9 mouse cellular contexts compared by ENCODE assay signal in genomic region chr17:88404471-88404870, GRCm38 (mm10). TPM values are rescaled to one million over a fixed set of nuclear protein-coding genes. Genes with fewer than 3 reads are reported as not detected.
DNase-seq lines count a peak whose midpoint lies in the region; ATAC-seq and TF ChIP-seq lines count a peak whose summit lies in the region.
"Had no signal": no experiment of that assay in that cellular context is flagged by ENCODE, and none has a peak within 500 bp of the region (broad histone marks: within the 10 kb centered on the region; RNA-seq: fewer than 3 reads in every experiment).

No protein-coding gene starts in this region.

- H3K27me3 ChIP-seq in lung, embryonic 14.5 days (ENCODE audit: insufficient read depth, low read length): peaks cover 16% of the 10 kb centered on the region; the same call in 1 of the 2 replicates
- no peaks in the 10 kb centered on the region for H3K27me3 ChIP-seq in hindbrain, postnatal 0 days (ENCODE audit: insufficient read depth, low read length)
- H3K27me3 ChIP-seq in neural tube, embryonic 14.5 days (ENCODE audit: control insufficient read depth, insufficient read depth, low read length): 0 out of 2 replicates have a peak, but pooled peaks cover 2% of the 10 kb centered on the region

- no peaks in the 10 kb centered on the region for H3K9me3 ChIP-seq in lung, embryonic 14.5 days (ENCODE audit: low read depth, low read length)
- no peaks in the 10 kb centered on the region for H3K9me3 ChIP-seq in hindbrain, postnatal 0 days (ENCODE audit: low read length)
- no peaks in the 10 kb centered on the region for H3K9me3 ChIP-seq in neural tube, embryonic 14.5 days (ENCODE audit: control insufficient read depth, low read length)

- no peak for ATAC-seq in lung, embryonic 14.5 days (ENCODE audit: insufficient read depth)
- no peak for ATAC-seq in hindbrain, postnatal 0 days
- ATAC-seq in neural tube, embryonic 14.5 days (ENCODE audit: low read depth): no peak

- peak; percentile 27 for DNase-seq in heart, adult 11 months
- DNase-seq in heart, postnatal 10 days: no peak
- DNase-seq in lung, embryonic 14.5 days: peak; percentile 6
- DNase-seq in lung, postnatal 10 days: no peak
- no peak for DNase-seq in hindbrain, postnatal 0 days (ENCODE audit: low spot score)
- DNase-seq in Muller cell, postnatal 12 days (ENCODE audit: inconsistent ontology term): no peak
- DNase-seq in lung, postnatal 4 days: no peak

- no peaks in the 10 kb centered on the region for H3K36me3 ChIP-seq in lung, embryonic 14.5 days (ENCODE audit: insufficient read depth)
- no peaks in the 10 kb centered on the region for H3K36me3 ChIP-seq in hindbrain, postnatal 0 days (ENCODE audit: insufficient read depth, low read length)
- no peaks in the 10 kb centered on the region for H3K36me3 ChIP-seq in neural tube, embryonic 14.5 days (ENCODE audit: control insufficient read depth, insufficient read depth, low read length)

- H3K27ac ChIP-seq in lung, embryonic 14.5 days (ENCODE audit: low read depth): no peak overlapping the region
- no peak overlapping the region for H3K27ac ChIP-seq in hindbrain, postnatal 0 days
- H3K27ac ChIP-seq in neural tube, embryonic 14.5 days (ENCODE audit: low read depth, low read length): no peak overlapping the region

- 10% methylated on average over 6 of the region's 6 CpGs for WGBS in lung, embryonic 14.5 days
- 12% methylated on average over 6 of the region's 6 CpGs for WGBS in hindbrain, postnatal 0 days
- WGBS in neural tube, embryonic 14.5 days: 2% methylated on average over 6 of the region's 6 CpGs

- intact Hi-C loops in heart, postnatal 10 days (cut with DNase I): no loop called here

- no peak overlapping the region for H3K9ac ChIP-seq in lung, embryonic 14.5 days
- H3K9ac ChIP-seq in hindbrain, postnatal 0 days (replicated peaks; ENCODE audit: low read length): no peak overlapping the region
- H3K9ac ChIP-seq in neural tube, embryonic 14.5 days (replicated peaks; ENCODE audit: low read depth, low read length): no peak overlapping the region

- no peak for TF ChIP-seq CTCF in lung, embryonic 14.5 days (IDR thresholded peaks at IDR 0.05; ENCODE audit: low read depth)
- no peak for TF ChIP-seq CTCF in hindbrain, postnatal 0 days (IDR thresholded peaks at IDR 0.05; ENCODE audit: low read depth)

- H3K4me1 ChIP-seq in lung, embryonic 14.5 days (ENCODE audit: insufficient read depth): no peaks in the 10 kb centered on the region
- H3K4me1 ChIP-seq in hindbrain, postnatal 0 days (ENCODE audit: insufficient read depth, low read length): peaks cover 4% of the 10 kb centered on the region; the same call in 1 of the 2 replicates
- H3K4me1 ChIP-seq in neural tube, embryonic 14.5 days (ENCODE audit: control insufficient read depth, insufficient read depth, low read length): peaks cover 12% of the 10 kb centered on the region; the same call in 1 of the 2 replicates

- H3K4me3 ChIP-seq in lung, embryonic 14.5 days (ENCODE audit: low read depth, low read length): no peak overlapping the region
- no peak overlapping the region for H3K4me3 ChIP-seq in hindbrain, postnatal 0 days (ENCODE audit: low read length)
- no peak overlapping the region for H3K4me3 ChIP-seq in neural tube, embryonic 14.5 days (ENCODE audit: low read depth, low read length)
- H3K4me3 ChIP-seq: myocyte had no signal

- peak overlapping the region; percentile 39 for H3K4me2 ChIP-seq in lung, embryonic 14.5 days
- peak overlapping the region; percentile 34 for H3K4me2 ChIP-seq in hindbrain, postnatal 0 days (ENCODE audit: low read depth, low read length)
- H3K4me2 ChIP-seq in neural tube, embryonic 14.5 days (ENCODE audit: low read depth, low read length): peak overlapping the region; percentile 27

RNA-seq across cellular contexts. Expression of gene Foxn2, which starts 36.0 kb away (rescaled TPM):
- total RNA-seq in heart, postnatal 10 days (2021): 10 to 100 TPM; 12.9 to 14.2 TPM
- polyA plus RNA-seq in lung, embryonic 14.5 days (2014; fragmentation: Nextera tagmentation; extraction: Ambion mirVana): 15.1 and 15.3 TPM in 2 replicates
- 12.5 and 17.1 TPM in 2 replicates for total RNA-seq in hindbrain, postnatal 0 days (2014; rRNA removed)
- 8.0 and 9.1 TPM in 2 replicates for polyA plus RNA-seq in hindbrain, postnatal 0 days (2015; fragmentation: Nextera tagmentation; extraction: Ambion mirVana)
- 8.1 and 8.6 TPM in 2 replicates for polyA plus RNA-seq in neural tube, embryonic 14.5 days (2014; fragmentation: Nextera tagmentation; extraction: Ambion mirVana)

Comparison
In these comparisons a context has a peak if more than half of its experiments do, and no peak if none do; other contexts are left out.
1. DNase-seq: peak in heart, adult 11 months (single experiment) and lung, embryonic 14.5 days (single experiment); none in heart, postnatal 10 days (0 of 2), lung, postnatal 10 days (single experiment), hindbrain, postnatal 0 days (single experiment), Muller cell, postnatal 12 days (single experiment) and lung, postnatal 4 days (0 of 2).
2. Peak in every context shown above with its lines, with median percentiles within 50 percentile points of each other: H3K4me2 ChIP-seq.